Mouse (Mus musculus): ENCODE results near the gene Tubb5.

DNA sequence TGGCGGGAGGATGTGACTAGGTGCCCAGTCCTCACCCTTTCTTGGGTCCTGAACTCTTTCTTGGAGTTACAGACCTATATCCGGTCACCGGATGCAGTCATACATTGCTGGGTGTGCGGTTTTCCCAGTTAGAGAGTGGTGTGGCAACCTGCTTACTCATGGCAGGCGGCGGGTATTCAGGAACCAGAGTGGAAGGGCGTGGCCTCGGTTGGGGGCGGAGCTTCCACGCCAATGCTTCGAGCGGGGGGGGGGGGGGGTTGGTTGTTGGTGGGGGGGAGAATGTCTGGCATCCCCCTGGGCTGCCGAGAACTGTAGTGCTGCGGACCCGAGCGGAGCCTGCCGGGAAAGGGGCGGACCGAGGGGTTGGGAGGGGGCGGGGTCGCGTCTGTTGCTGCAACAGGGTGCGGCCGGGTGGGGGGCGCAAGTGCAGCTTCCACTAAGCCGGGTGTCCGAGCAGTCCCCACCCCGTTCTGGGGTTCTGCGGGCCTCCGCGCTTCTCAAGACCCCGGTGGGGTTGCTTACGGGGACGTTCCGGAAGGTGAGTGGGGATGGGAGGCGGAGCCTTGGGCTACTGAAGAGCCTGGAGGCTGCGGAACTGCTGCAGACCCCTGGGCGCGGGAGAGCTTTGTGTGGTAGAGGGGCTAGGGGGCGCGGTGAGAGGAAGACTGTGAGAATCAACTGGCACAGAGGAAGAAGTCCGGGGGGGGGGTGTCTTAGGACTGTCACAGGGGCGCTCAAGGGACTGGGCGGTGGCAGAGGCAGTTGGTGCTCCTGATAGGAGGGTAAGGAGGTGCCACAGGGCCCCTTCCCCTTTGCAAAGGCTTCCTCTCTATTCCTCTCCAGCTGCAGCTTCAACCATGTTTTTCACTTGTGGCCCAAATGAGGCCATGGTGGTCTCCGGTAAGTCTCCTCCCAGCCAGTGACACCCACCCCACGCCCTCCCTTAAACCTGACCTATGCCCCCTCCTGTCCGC lies 14.9 kb downstream of the Tubb5 start, which contains the start of gene Flot1:
- TF ChIP-seq CTCF (conservative IDR thresholded peaks at IDR 0.05; ENCODE audit: insufficient read depth, insufficient read length, low read depth, low read length) (no peak), POLR2A (IDR thresholded peaks at IDR 0.05; ENCODE audit: low read depth, low read length) (peak; percentile 16)
